Mouse (Mus musculus): Measurements from ENCODE around the gene Manf.

DNA sequence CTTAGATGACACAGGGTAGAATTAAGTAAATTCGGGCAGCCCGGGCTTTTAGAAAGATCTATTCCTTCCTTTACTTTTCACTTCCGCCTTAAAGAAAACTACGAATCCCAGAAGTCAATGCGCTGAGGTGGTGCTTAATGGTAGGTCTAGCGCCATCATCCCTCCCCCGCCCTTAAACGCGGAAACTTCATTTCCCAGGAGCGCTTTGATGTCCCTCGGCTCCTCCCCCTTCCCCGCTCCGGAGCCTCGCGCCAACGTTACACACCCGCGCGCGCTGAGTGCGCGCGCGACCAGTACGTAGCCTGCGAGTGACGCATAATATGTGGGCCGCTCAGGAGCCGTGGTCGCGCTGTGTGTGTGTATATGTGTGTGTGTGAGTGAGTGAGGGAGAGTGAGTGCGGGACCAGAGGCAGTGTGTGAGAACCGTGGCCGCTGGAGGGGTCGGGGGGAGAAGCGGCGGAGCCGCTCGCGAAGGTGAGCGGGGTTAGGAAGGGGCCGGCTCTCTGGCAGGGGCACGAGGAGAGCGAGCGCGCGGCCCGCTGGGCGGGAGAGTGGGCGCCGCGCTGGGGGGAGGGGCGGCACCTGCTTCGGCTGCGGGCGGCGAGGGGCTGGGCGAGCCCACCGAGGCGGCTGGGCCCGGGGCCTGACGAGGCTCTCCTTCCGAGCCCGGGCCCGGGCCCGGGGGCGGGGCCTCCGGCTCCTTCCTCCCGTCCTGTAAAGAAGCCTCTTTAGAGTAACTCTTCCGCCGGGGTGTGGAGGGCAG is 70.0 kb downstream of the Manf start, which contains the start of gene Dcaf1:
- TF ChIP-seq EP300 (IDR thresholded peaks at IDR 0.05) (no peak), CTCF (IDR thresholded peaks at IDR 0.05) (no peak; the same call in 1 of the 2 replicates)
